In genomic region chr2:153259030-153259863, GRCm38 (mm10) we compare ENCODE assay signal across 10 mouse cellular contexts. TPM values are rescaled to one million over a fixed set of nuclear protein-coding genes. Genes with fewer than 3 reads are reported as not detected.
A peak's percentile ranks its signal among the peaks of the same experiment; 100 is the strongest.
DNase-seq lines count a peak whose midpoint lies in the region; ATAC-seq and TF ChIP-seq lines count a peak whose summit lies in the region.
"Had no signal": no experiment of that assay in that cellular context is flagged by ENCODE, and none has a peak within 500 bp of the region (broad histone marks: within the 10 kb centered on the region; RNA-seq: fewer than 3 reads in every experiment).

No protein-coding gene starts in this region.

- ATAC-seq in liver, embryonic 11.5 days (replicated peaks; ENCODE audit: low FRiP score), result no peak
- ATAC-seq in G1E (ENCODE audit: extremely low read depth, insufficient number of reproducible peaks, low FRiP score, poor library complexity, severe bottlenecking), result no peak
- peak; percentile 87 for ATAC-seq in granulocyte monocyte progenitor cell, adult 5-6 weeks (replicated peaks; ENCODE audit: poor library complexity, severe bottlenecking)
- peak; percentile 86 for ATAC-seq in megakaryocyte, adult 5-6 weeks (ENCODE audit: poor library complexity, severe bottlenecking)
- ATAC-seq: forebrain, embryonic 15.5 days had no signal

- WGBS in liver, embryonic 11.5 days, result 49% methylated on average over 12 of the region's 12 CpGs

- H3K4me1 ChIP-seq in liver, embryonic 11.5 days (replicated peaks; ENCODE audit: control insufficient read depth, insufficient read depth, low read length), result peaks cover 25% of the 10 kb centered on the region
- peaks cover 76% of the 10 kb centered on the region for H3K4me1 ChIP-seq in G1E (ENCODE audit: insufficient read depth, low read depth, low read length)
- H3K4me1 ChIP-seq: embryonic facial prominence, embryonic 12.5 days; forebrain, embryonic 15.5 days; hindbrain, embryonic 10.5 days had no signal

- DNase-seq in liver, embryonic 11.5 days (ENCODE audit: low spot score), result no peak
- no peak for DNase-seq in liver
- DNase-seq in G1E (ENCODE audit: low spot score), result no peak
- no peak for DNase-seq in layer of hippocampus, postnatal 14 days (ENCODE audit: low spot score in 2 of 2)
- DNase-seq in cerebellum, adult 9-11 months, result no peak

- peak overlapping the region; percentile 30; the same call in 1 of the 2 replicates for H3K9ac ChIP-seq in liver, embryonic 11.5 days (ENCODE audit: low read depth, low read length)
- H3K9ac ChIP-seq: embryonic facial prominence, embryonic 12.5 days; forebrain, embryonic 15.5 days had no signal

- no peaks in the 10 kb centered on the region for H3K9me3 ChIP-seq in liver, embryonic 11.5 days (ENCODE audit: control insufficient read depth, low read length)
- H3K9me3 ChIP-seq in G1E (replicated peaks), result no peaks in the 10 kb centered on the region
- H3K9me3 ChIP-seq: embryonic facial prominence, embryonic 12.5 days; forebrain, embryonic 15.5 days; hindbrain, embryonic 10.5 days had no signal

- TF ChIP-seq CTCF in G1E (IDR thresholded peaks at IDR 0.05; ENCODE audit: low read depth, low read length), result no peak

- H3K27me3 ChIP-seq in liver, embryonic 11.5 days (replicated peaks; ENCODE audit: control insufficient read depth, insufficient read depth, low read length), result no peaks in the 10 kb centered on the region
- H3K27me3 ChIP-seq in G1E (ENCODE audit: insufficient read depth, low read length), result no peaks in the 10 kb centered on the region
- H3K27me3 ChIP-seq: embryonic facial prominence, embryonic 12.5 days; forebrain, embryonic 15.5 days had no signal

- H3K4me3 ChIP-seq in liver, embryonic 11.5 days (ENCODE audit: low read depth, low read length), result no peak overlapping the region
- H3K4me3 ChIP-seq in G1E (ENCODE audit: low read depth, low read length), result peak overlapping the region; percentile 63; the same call in 1 of the 2 replicates
- H3K4me3 ChIP-seq: embryonic facial prominence, embryonic 12.5 days; forebrain, embryonic 15.5 days; hindbrain, embryonic 10.5 days had no signal

- H3K27ac ChIP-seq in liver, embryonic 11.5 days (ENCODE audit: low read depth, low read length), result peak overlapping the region; percentile 88
- H3K27ac ChIP-seq: embryonic facial prominence, embryonic 12.5 days; forebrain, embryonic 15.5 days; hindbrain, embryonic 10.5 days had no signal

- H3K4me2 ChIP-seq in liver, embryonic 11.5 days, result peak overlapping the region; percentile 53
- H3K4me2 ChIP-seq: embryonic facial prominence, embryonic 12.5 days; forebrain, embryonic 15.5 days had no signal

- peaks cover 19% of the 10 kb centered on the region for H3K36me3 ChIP-seq in liver, embryonic 11.5 days (ENCODE audit: control insufficient read depth, insufficient read depth, low read length)
- H3K36me3 ChIP-seq in G1E (replicated peaks), result peaks cover 66% of the 10 kb centered on the region

RNA-seq across cellular contexts. Expression of gene Pofut1, which starts 17.9 kb away (rescaled TPM):
- 6.3 and 8.0 TPM in 2 replicates for polyA plus RNA-seq in liver, embryonic 11.5 days (2014; fragmentation: Nextera tagmentation; extraction: Ambion mirVana)
- total RNA-seq in G1E (2014; fragmentation: Nextera tagmentation), result 26.5 and 33.7 TPM in 2 replicates
- 29.5 and 30.0 TPM in 2 replicates for total RNA-seq in G1E (2017)
- 11.2 and 12.8 TPM in 2 replicates for polyA plus RNA-seq in G1E (2012)
- 17.6 and 20.3 TPM in 2 replicates for total RNA-seq in granulocyte monocyte progenitor cell, adult 5-6 weeks (2014; fragmentation: Nextera tagmentation)
- 16.0 and 19.1 TPM in 2 replicates for total RNA-seq in granulocyte monocyte progenitor cell, adult 5-6 weeks (2017)
- 6.2 and 8.1 TPM in 2 replicates for total RNA-seq in megakaryocyte, adult 5-6 weeks (2015)
- total RNA-seq in megakaryocyte, adult 5-6 weeks (2017), result 12.2 and 12.8 TPM in 2 replicates
- total RNA-seq in layer of hippocampus, postnatal 14 days (2021), result 10 to 100 TPM; 16.0 to 18.0 TPM

RNA-seq across cellular contexts. Expression of gene Plagl2, which starts 18.0 kb away (rescaled TPM):
- 45.2 and 45.9 TPM in 2 replicates for polyA plus RNA-seq in liver, embryonic 11.5 days (2014; fragmentation: Nextera tagmentation; extraction: Ambion mirVana)
- 106 and 108 TPM in 2 replicates for total RNA-seq in G1E (2014; fragmentation: Nextera tagmentation)
- 11.0 and 12.5 TPM in 2 replicates for total RNA-seq in G1E (2017)
- 27.5 and 35.9 TPM in 2 replicates for polyA plus RNA-seq in G1E (2012)
- total RNA-seq in granulocyte monocyte progenitor cell, adult 5-6 weeks (2014; fragmentation: Nextera tagmentation), result 45.0 and 46.6 TPM in 2 replicates
- total RNA-seq in granulocyte monocyte progenitor cell, adult 5-6 weeks (2017), result 5.4 and 7.2 TPM in 2 replicates
- 40.6 and 43.8 TPM in 2 replicates for total RNA-seq in megakaryocyte, adult 5-6 weeks (2015)
- 5.7 and 9.1 TPM in 2 replicates for total RNA-seq in megakaryocyte, adult 5-6 weeks (2017)
- 1 to 10 TPM; 4.5 to 5.3 TPM for total RNA-seq in layer of hippocampus, postnatal 14 days (2021)

RNA-seq across cellular contexts. Expression of gene Kif3b, which starts 32.0 kb away (rescaled TPM):
- 3.2 and 3.5 TPM in 2 replicates for polyA plus RNA-seq in liver, embryonic 11.5 days (2014; fragmentation: Nextera tagmentation; extraction: Ambion mirVana)
- total RNA-seq in G1E (2014; fragmentation: Nextera tagmentation), result 12.0 and 12.9 TPM in 2 replicates
- total RNA-seq in G1E (2017), result 25.2 and 26.1 TPM in 2 replicates
- 3.0 and 3.7 TPM in 2 replicates for polyA plus RNA-seq in G1E (2012)
- total RNA-seq in granulocyte monocyte progenitor cell, adult 5-6 weeks (2014; fragmentation: Nextera tagmentation), result 6.9 and 7.7 TPM in 2 replicates
- 9.1 and 11.3 TPM in 2 replicates for total RNA-seq in granulocyte monocyte progenitor cell, adult 5-6 weeks (2017)
- 13.2 and 16.5 TPM in 2 replicates for total RNA-seq in megakaryocyte, adult 5-6 weeks (2015)
- total RNA-seq in megakaryocyte, adult 5-6 weeks (2017), result 23.5 and 30.2 TPM in 2 replicates
- 10 to 100 TPM; 63.5 to 69.2 TPM for total RNA-seq in layer of hippocampus, postnatal 14 days (2021)

RNA-seq across cellular contexts. Expression of gene Tspyl3, which starts 34.0 kb away (rescaled TPM):
- polyA plus RNA-seq in liver, embryonic 11.5 days (2014; fragmentation: Nextera tagmentation; extraction: Ambion mirVana), result 6.5 and 6.8 TPM in 2 replicates
- 1.1 TPM in 1 of 2 replicates, not detected in the other for total RNA-seq in G1E (2014; fragmentation: Nextera tagmentation)
- total RNA-seq in G1E (2017), result 0.23 and 0.27 TPM in 2 replicates
- 0.27 and 0.32 TPM in 2 replicates for polyA plus RNA-seq in G1E (2012)
- total RNA-seq in granulocyte monocyte progenitor cell, adult 5-6 weeks (2014; fragmentation: Nextera tagmentation), result 12.1 and 16.7 TPM in 2 replicates
- 6.1 and 6.2 TPM in 2 replicates for total RNA-seq in granulocyte monocyte progenitor cell, adult 5-6 weeks (2017)
- total RNA-seq in megakaryocyte, adult 5-6 weeks (2015), result 5.6 and 6.2 TPM in 2 replicates
- total RNA-seq in megakaryocyte, adult 5-6 weeks (2017), result 4.0 and 6.5 TPM in 2 replicates
- total RNA-seq in layer of hippocampus, postnatal 14 days (2021), result 10 to 100 TPM; 25.7 to 26.1 TPM

Comparison
In these comparisons a context has a peak if more than half of its experiments do, and no peak if none do; other contexts are left out.
1. ATAC-seq: peak in granulocyte monocyte progenitor cell, adult 5-6 weeks (single experiment) and megakaryocyte, adult 5-6 weeks (single experiment); none in liver, embryonic 11.5 days (single experiment) and G1E (single experiment).